Comparison of ENCODE assay signal across 8 mouse cellular contexts in the genomic region with DNA sequence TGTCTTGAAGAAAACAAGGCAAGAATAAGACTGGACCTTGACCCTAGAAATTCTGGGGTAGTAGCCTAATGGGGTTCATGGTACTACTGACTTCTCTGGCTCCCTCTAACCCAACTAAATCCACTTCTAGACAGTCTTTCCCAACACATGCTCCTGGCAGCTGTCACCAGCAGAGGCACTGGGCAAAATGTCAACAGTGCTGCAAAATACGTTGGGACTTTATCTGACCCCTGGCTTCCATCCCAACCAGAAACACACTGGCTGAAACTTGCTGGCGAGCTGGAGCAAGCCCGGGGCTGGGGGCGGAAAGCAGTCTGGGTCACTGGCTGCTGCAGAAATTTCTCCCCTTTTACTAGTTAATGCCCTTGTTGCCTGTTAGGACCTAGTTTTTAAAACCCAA. TPM values are rescaled to one million over a fixed set of nuclear protein-coding genes. Genes with fewer than 3 reads are reported as not detected.
A peak's percentile ranks its signal among the peaks of the same experiment; 100 is the strongest.
DNase-seq lines count a peak whose midpoint lies in the region; ATAC-seq and TF ChIP-seq lines count a peak whose summit lies in the region.

No protein-coding gene starts in this region.

- H3K9me3 ChIP-seq in forebrain, embryonic 15.5 days, result no peaks in the 10 kb centered on the region
- H3K9me3 ChIP-seq in hindbrain, embryonic 11.5 days (ENCODE audit: control insufficient read depth, low read length), result no peaks in the 10 kb centered on the region
- H3K9me3 ChIP-seq in limb, embryonic 14.5 days (ENCODE audit: control insufficient read depth, low read length), result no peaks in the 10 kb centered on the region

- peak overlapping the region; percentile 38 for H3K4me2 ChIP-seq in forebrain, embryonic 15.5 days (replicated peaks)
- peak overlapping the region; percentile 22 for H3K4me2 ChIP-seq in hindbrain, embryonic 11.5 days (replicated peaks; ENCODE audit: low read depth, low read length)
- H3K4me2 ChIP-seq in limb, embryonic 14.5 days (replicated peaks; ENCODE audit: low read depth, low read length, severe bottlenecking), result peak overlapping the region; percentile 50
- H3K4me2 ChIP-seq in myocyte (ENCODE audit: low read depth), result peak overlapping the region; percentile 61

- 9% methylated on average over 4 of the region's 4 CpGs for WGBS in forebrain, embryonic 15.5 days
- WGBS in hindbrain, embryonic 11.5 days, result 13% methylated on average over 4 of the region's 4 CpGs
- 1% methylated on average over 4 of the region's 4 CpGs for WGBS in limb, embryonic 14.5 days

- H3K4me1 ChIP-seq in forebrain, embryonic 15.5 days, result peaks cover 36% of the 10 kb centered on the region
- H3K4me1 ChIP-seq in hindbrain, embryonic 11.5 days (replicated peaks; ENCODE audit: control insufficient read depth, insufficient read depth, low read length), result peaks cover 14% of the 10 kb centered on the region
- peaks cover 38% of the 10 kb centered on the region for H3K4me1 ChIP-seq in limb, embryonic 14.5 days (ENCODE audit: control insufficient read depth, insufficient read depth, low read length)

- ATAC-seq in forebrain, embryonic 15.5 days (replicated peaks), result no peak
- no peak for ATAC-seq in hindbrain, embryonic 11.5 days (ENCODE audit: low FRiP score)
- ATAC-seq in limb, embryonic 14.5 days (ENCODE audit: low FRiP score, low read depth), result peak; percentile 30

- no peak overlapping the region for H3ac ChIP-seq in myocyte (ENCODE audit: control insufficient read depth, insufficient read length)

- no peak for TF ChIP-seq POLR2A in limb, embryonic 14.5 days (IDR thresholded peaks at IDR 0.05; ENCODE audit: borderline replicate concordance, extremely low read depth, insufficient read depth, insufficient read length)
- no peak for TF ChIP-seq POLR2A in myocyte (IDR thresholded peaks at IDR 0.05; ENCODE audit: insufficient read length, low read depth)

- H3K36me3 ChIP-seq in forebrain, embryonic 15.5 days, result no peaks in the 10 kb centered on the region
- no peaks in the 10 kb centered on the region for H3K36me3 ChIP-seq in hindbrain, embryonic 11.5 days (ENCODE audit: control insufficient read depth, insufficient read depth, low read length)
- H3K36me3 ChIP-seq in limb, embryonic 14.5 days (ENCODE audit: control insufficient read depth, insufficient read depth, low read length), result no peaks in the 10 kb centered on the region
- H3K36me3 ChIP-seq in myocyte (ENCODE audit: control insufficient read depth, insufficient read depth), result no peaks in the 10 kb centered on the region

- peak overlapping the region; percentile 64; the same call in 1 of the 2 replicates for H3K27ac ChIP-seq in layer of hippocampus, adult 2 months
- peak overlapping the region; percentile 52 for H3K27ac ChIP-seq in forebrain, embryonic 15.5 days (replicated peaks)
- H3K27ac ChIP-seq in hindbrain, embryonic 11.5 days (ENCODE audit: low read depth, low read length), result no peak overlapping the region
- H3K27ac ChIP-seq in limb, embryonic 14.5 days (replicated peaks; ENCODE audit: low read depth, low read length), result peak overlapping the region; percentile 62

- no peak for DNase-seq in layer of hippocampus, adult 2 months (ENCODE audit: low spot score in 2 of 2)
- no peak for DNase-seq in layer of hippocampus, adult 8-10 months (ENCODE audit: low spot score in 2 of 2)
- no peak for DNase-seq in hindbrain, embryonic 11.5 days (ENCODE audit: low spot score)
- DNase-seq in limb, embryonic 14.5 days (ENCODE audit: low spot score), result peak; percentile 73
- no peak for DNase-seq in embryo, embryonic 9.5 days (ENCODE audit: extremely low spot score)
- DNase-seq in layer of hippocampus, postnatal 10 days (ENCODE audit: low spot score in 2 of 2), result no peak

- H3K9ac ChIP-seq in forebrain, embryonic 15.5 days (replicated peaks), result no peak overlapping the region; the same call in 1 of the 2 replicates
- 0 out of 2 replicates have a peak overlapping the region, but pooled peaks have one; percentile 4 for H3K9ac ChIP-seq in hindbrain, embryonic 11.5 days (ENCODE audit: low read depth, low read length)
- peak overlapping the region; percentile 40 for H3K9ac ChIP-seq in limb, embryonic 14.5 days (ENCODE audit: low read depth, low read length, severe bottlenecking)

- H3K27me3 ChIP-seq in forebrain, embryonic 15.5 days, result no peaks in the 10 kb centered on the region
- 0 out of 2 replicates have a peak, but pooled peaks cover 3% of the 10 kb centered on the region for H3K27me3 ChIP-seq in hindbrain, embryonic 11.5 days (ENCODE audit: control insufficient read depth, insufficient read depth, low read length)
- H3K27me3 ChIP-seq in limb, embryonic 14.5 days (ENCODE audit: control insufficient read depth, insufficient read depth, low read length), result no peaks in the 10 kb centered on the region
- H3K27me3 ChIP-seq in myocyte (ENCODE audit: control insufficient read depth, insufficient read depth, insufficient read length), result no peaks in the 10 kb centered on the region

- TF ChIP-seq CTCF in layer of hippocampus, adult 2 months (conservative IDR thresholded peaks at IDR 0.05), result no peak

- H3K79me2 ChIP-seq in myocyte (ENCODE audit: control insufficient read depth, insufficient read depth), result no peaks in the 10 kb centered on the region

- H3K4me3 ChIP-seq in layer of hippocampus, adult 2 months, result peak overlapping the region; percentile 18; the same call in 1 of the 2 replicates
- H3K4me3 ChIP-seq in forebrain, embryonic 15.5 days, result peak overlapping the region; percentile 15
- H3K4me3 ChIP-seq in hindbrain, embryonic 11.5 days (ENCODE audit: low read depth, low read length), result no peak overlapping the region
- peak overlapping the region; percentile 30 for H3K4me3 ChIP-seq in limb, embryonic 14.5 days (replicated peaks; ENCODE audit: low read length)
- H3K4me3 ChIP-seq in myocyte, result no peak overlapping the region

TF ChIP-seq in myocyte, 11 proteins besides CTCF, POLR2A, EP300 and RAD21:
- TF ChIP-seq POLR2AphosphoS2 (IDR thresholded peaks at IDR 0.05; ENCODE audit: insufficient read length, low read depth), result no peak
- no peak for TF ChIP-seq SRF (IDR thresholded peaks at IDR 0.05; ENCODE audit: control insufficient read depth, insufficient read length, low read depth)
- TF ChIP-seq REST (IDR thresholded peaks at IDR 0.05; ENCODE audit: insufficient read depth, insufficient read length), result no peak
- peak; percentile 43 to 96 (median 89) for TF ChIP-seq MYOD1 (IDR thresholded peaks at IDR 0.05; ENCODE audit: control insufficient read depth in 1 of 3, insufficient read length in 2 of 3, low read depth in 2 of 3)
- no peak for TF ChIP-seq E2F4 (IDR thresholded peaks at IDR 0.05; ENCODE audit: insufficient read depth)
- TF ChIP-seq MAX (IDR thresholded peaks at IDR 0.05; ENCODE audit: low read depth), result peak; percentile 35
- TF ChIP-seq TCF12 (IDR thresholded peaks at IDR 0.05; ENCODE audit: insufficient read depth, poor library complexity, severe bottlenecking), result peak; percentile 84
- TF ChIP-seq TCF3 (IDR thresholded peaks at IDR 0.05; ENCODE audit: insufficient read length, low read depth), result peak; percentile 62
- peak; percentile 69; the same call in 1 of the 2 replicates for TF ChIP-seq CEBPB (IDR thresholded peaks at IDR 0.05; ENCODE audit: insufficient read depth, poor library complexity, severe bottlenecking)
- TF ChIP-seq MYOG (IDR thresholded peaks at IDR 0.05; ENCODE audit: control insufficient read depth in 1 of 3, insufficient read depth in 1 of 3, insufficient read length in 2 of 3, low read depth in 2 of 3), result peak; percentile 57 to 93 (median 86)
- no peak for TF ChIP-seq USF1 (IDR thresholded peaks at IDR 0.05; ENCODE audit: low read depth)

RNA-seq across cellular contexts. Expression of gene Ddit4, which starts 35.5 kb away (rescaled TPM):
- 10 to 100 TPM; 63.6 to 66.7 TPM for total RNA-seq in layer of hippocampus, adult 2 months (2021)
- total RNA-seq in layer of hippocampus, adult 8-10 months (2022), result 10 to 100 TPM; 51.3 to 71.6 (median 61.4) TPM
- 90.0 and 92.5 TPM in 2 replicates for polyA plus RNA-seq in forebrain, embryonic 15.5 days (2015; fragmentation: Nextera tagmentation; extraction: Ambion mirVana)
- 4.6 and 5.5 TPM in 2 replicates for polyA plus RNA-seq in hindbrain, embryonic 11.5 days (2014; fragmentation: Nextera tagmentation; extraction: Ambion mirVana)
- polyA plus RNA-seq in limb, embryonic 14.5 days (2012; rRNA removed), result 117 and 138 TPM in 2 replicates
- 8.5 and 8.6 TPM in 2 replicates for polyA plus RNA-seq in limb, embryonic 14.5 days (2014; fragmentation: Nextera tagmentation; extraction: Ambion mirVana)
- 266 TPM for polyA plus RNA-seq in myocyte (2012; fragmentation: generic; extraction: Trizol)
- 10 to 100 TPM; 73.6 to 94.2 TPM for total RNA-seq in layer of hippocampus, postnatal 10 days (2021)

RNA-seq across cellular contexts. Expression of gene Dnajb12, which starts 36.8 kb away (rescaled TPM):
- 10 to 100 TPM; 54.4 to 56.8 TPM for total RNA-seq in layer of hippocampus, adult 2 months (2021)
- 10 to 100 TPM; 51.1 to 55.4 (median 52.6) TPM for total RNA-seq in layer of hippocampus, adult 8-10 months (2022)
- 16.9 and 17.5 TPM in 2 replicates for polyA plus RNA-seq in forebrain, embryonic 15.5 days (2015; fragmentation: Nextera tagmentation; extraction: Ambion mirVana)
- polyA plus RNA-seq in hindbrain, embryonic 11.5 days (2014; fragmentation: Nextera tagmentation; extraction: Ambion mirVana), result 22.0 and 22.6 TPM in 2 replicates
- polyA plus RNA-seq in limb, embryonic 14.5 days (2012; rRNA removed), result 34.1 and 37.1 TPM in 2 replicates
- 26.0 and 26.3 TPM in 2 replicates for polyA plus RNA-seq in limb, embryonic 14.5 days (2014; fragmentation: Nextera tagmentation; extraction: Ambion mirVana)
- 45.2 TPM for polyA plus RNA-seq in myocyte (2012; fragmentation: generic; extraction: Trizol)
- total RNA-seq in layer of hippocampus, postnatal 10 days (2021), result 10 to 100 TPM; 43.9 to 44.2 TPM

Comparison
In these comparisons a context has a peak if more than half of its experiments do, and no peak if none do; other contexts are left out.
1. H3K4me3 ChIP-seq: peak in layer of hippocampus, adult 2 months (single experiment), forebrain, embryonic 15.5 days (single experiment) and limb, embryonic 14.5 days (single experiment); none in hindbrain, embryonic 11.5 days (single experiment) and myocyte (single experiment).
2. Peak in every context shown above with its lines, with median percentiles within 50 percentile points of each other: H3K4me2 ChIP-seq.